Mouse (Mus musculus) intestine, embryonic 16.5 days (tissue): ENCODE results near the gene Gm49776. TPM values are rescaled to one million over a fixed set of nuclear protein-coding genes. Genes with fewer than 3 reads are reported as not detected.

Source experiments
- ATAC-seq: fragments of 200-750 bp; cut with Nextera tagmentation; 2 replicates; pipeline ENCODE4 v1.8.0; 2017; ENCODE audit warnings: moderate TSS enrichment, moderate library complexity
- H3K27ac ChIP-seq: fragments of 300-500 bp; sonication (generic); 2 replicates; pipeline ENCODE4 v1.5.1; 2014; ENCODE audit warnings: mild to moderate bottlenecking, low read length
- H3K27me3 ChIP-seq: fragments of 300-500 bp; sonication (generic); replicated peaks from 2 replicates; pipeline ENCODE4 v1.6.1; 2014; ENCODE audit warnings: low read length, control low read depth, mixed read lengths; ENCODE audit not compliant: control insufficient read depth, insufficient read depth
- H3K36me3 ChIP-seq: fragments of 300-500 bp; sonication (generic); 2 replicates; pipeline ENCODE4 v1.6.1; 2014; ENCODE audit warnings: low read length, control low read depth; ENCODE audit not compliant: control insufficient read depth, insufficient read depth
- H3K4me1 ChIP-seq: fragments of 300-500 bp; sonication (generic); 2 replicates; pipeline ENCODE4 v1.6.1; 2014; ENCODE audit warnings: low read length, control low read depth, mixed read lengths; ENCODE audit not compliant: control insufficient read depth, insufficient read depth
- H3K4me2 ChIP-seq: fragments of 300-500 bp; sonication (generic); 2 replicates; pipeline ENCODE4 v1.6.1; 2014; ENCODE audit warnings: low read depth, low read length, control low read depth
- H3K4me3 ChIP-seq: fragments of 300-500 bp; sonication (generic); 2 replicates; pipeline ENCODE4 v1.5.1; 2014; ENCODE audit warnings: mild to moderate bottlenecking, low read length
- H3K9ac ChIP-seq: fragments of 300-500 bp; sonication (generic); 2 replicates; pipeline ENCODE4 v1.6.1; 2014; ENCODE audit warnings: low read depth, low read length
- H3K9me3 ChIP-seq: fragments of 300-500 bp; sonication (generic); 2 replicates; pipeline ENCODE4 v1.6.1; 2016; ENCODE audit warnings: low read length, control low read depth; ENCODE audit not compliant: control insufficient read depth
- WGBS: fragments of 180-500 bp; shearing (Covaris S2); extraction: QIAGEN DNeasy Blood & Tissue Kit; methylation state at CpG from one replicate; pipeline ENCODE4 v1.1.7; 2014; 5-methylcytosine and 5-hydroxymethylcytosine counted together
- polyA plus RNA-seq: library from polyadenylated mRNA; unstranded; fragments of >200 nt; fragmentation: Nextera tagmentation; extraction: Ambion mirVana; gene quantifications from 2 replicates; pipeline ENCODE4 v1.2.1, GENCODE M21; 2015

Gene Gm49776
- polyA plus RNA-seq, 1 experiment from 2014 or later, result not detected

GRCm38 (mm10) chr16:18213689-18214088, 44.4 kb downstream of the Gm49776 start:
- no peaks in the 10 kb centered on the region for H3K9me3 ChIP-seq
- no peak overlapping the region for H3K4me3 ChIP-seq
- H3K4me2 ChIP-seq, result no peak overlapping the region
- H3K27me3 ChIP-seq, result 0 out of 2 replicates have a peak, but pooled peaks cover 2% of the 10 kb centered on the region
- no peak overlapping the region for H3K9ac ChIP-seq
- H3K27ac ChIP-seq, result no peak overlapping the region
- H3K36me3 ChIP-seq, result no peaks in the 10 kb centered on the region
- WGBS, result 43% methylated on average over 6 of the region's 6 CpGs
- ATAC-seq, result 0 out of 2 replicates have a peak, but pooled peaks have one; percentile 20
- H3K4me1 ChIP-seq, result peaks cover 9% of the 10 kb centered on the region; the same call in 1 of the 2 replicates

DNA sequence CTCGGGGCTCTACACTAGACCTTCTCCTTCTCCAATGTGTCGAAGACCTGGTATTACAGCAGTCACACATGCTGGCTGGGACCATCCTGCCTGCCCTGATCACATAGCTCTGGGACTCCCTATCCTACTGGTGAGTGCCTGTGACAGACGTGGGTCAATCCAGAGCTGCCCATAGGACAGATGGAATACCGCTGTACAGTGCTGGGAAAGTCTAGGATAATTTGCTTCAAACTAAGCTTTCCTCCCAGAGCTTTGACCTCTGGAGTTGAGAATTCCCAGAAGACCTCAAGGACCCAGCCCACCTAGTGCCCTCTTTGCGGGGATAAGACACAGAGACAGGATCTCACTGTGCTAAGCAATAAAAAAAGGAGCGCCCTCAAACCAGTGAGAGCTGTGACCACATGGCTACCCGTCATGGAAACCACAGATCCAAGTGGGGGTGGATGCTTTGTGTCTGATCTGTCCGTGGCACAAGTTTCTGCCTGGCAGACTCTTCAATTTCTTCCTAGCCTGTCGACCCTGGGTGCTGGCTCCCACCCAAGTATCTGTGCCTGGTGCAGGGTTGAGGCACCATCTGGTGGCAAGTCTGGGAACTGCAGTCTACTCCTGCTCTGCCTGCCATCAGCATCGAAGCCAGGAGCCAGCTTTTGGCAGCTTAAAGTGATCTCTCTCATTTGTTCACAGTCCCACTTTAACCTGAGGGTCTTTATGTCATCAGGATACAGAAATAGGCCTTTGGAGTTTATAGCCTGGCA, 46.5 kb downstream of the Gm49776 start:
- H3K4me1 ChIP-seq, result peaks cover 9% of the 10 kb centered on the region; the same call in 1 of the 2 replicates
- no peaks in the 10 kb centered on the region for H3K9me3 ChIP-seq
- no peaks in the 10 kb centered on the region for H3K36me3 ChIP-seq
- H3K27ac ChIP-seq, result no peak overlapping the region
- H3K9ac ChIP-seq, result no peak overlapping the region
- 0 out of 2 replicates have a peak, but pooled peaks cover 2% of the 10 kb centered on the region for H3K27me3 ChIP-seq
- WGBS, result 40% methylated on average over 10 of the region's 10 CpGs
- H3K4me2 ChIP-seq, result no peak overlapping the region
- H3K4me3 ChIP-seq, result no peak overlapping the region
- ATAC-seq, result peak; percentile 53

- H3K9ac ChIP-seq, result no peak overlapping the region
- no peaks in the 10 kb centered on the region for H3K36me3 ChIP-seq
- WGBS, result 23% methylated on average over 8 of the region's 8 CpGs
- H3K27me3 ChIP-seq, result 0 out of 2 replicates have a peak, but pooled peaks cover 2% of the 10 kb centered on the region
- no peak overlapping the region for H3K4me2 ChIP-seq
- no peak overlapping the region for H3K27ac ChIP-seq
- no peak overlapping the region for H3K4me3 ChIP-seq
- peaks cover 9% of the 10 kb centered on the region; the same call in 1 of the 2 replicates for H3K4me1 ChIP-seq
- ATAC-seq, result peak; percentile 65
- no peaks in the 10 kb centered on the region for H3K9me3 ChIP-seq
Measured at GRCm38 (mm10) chr16:18210701-18211416, 47.3 kb downstream of the Gm49776 start.

DNA sequence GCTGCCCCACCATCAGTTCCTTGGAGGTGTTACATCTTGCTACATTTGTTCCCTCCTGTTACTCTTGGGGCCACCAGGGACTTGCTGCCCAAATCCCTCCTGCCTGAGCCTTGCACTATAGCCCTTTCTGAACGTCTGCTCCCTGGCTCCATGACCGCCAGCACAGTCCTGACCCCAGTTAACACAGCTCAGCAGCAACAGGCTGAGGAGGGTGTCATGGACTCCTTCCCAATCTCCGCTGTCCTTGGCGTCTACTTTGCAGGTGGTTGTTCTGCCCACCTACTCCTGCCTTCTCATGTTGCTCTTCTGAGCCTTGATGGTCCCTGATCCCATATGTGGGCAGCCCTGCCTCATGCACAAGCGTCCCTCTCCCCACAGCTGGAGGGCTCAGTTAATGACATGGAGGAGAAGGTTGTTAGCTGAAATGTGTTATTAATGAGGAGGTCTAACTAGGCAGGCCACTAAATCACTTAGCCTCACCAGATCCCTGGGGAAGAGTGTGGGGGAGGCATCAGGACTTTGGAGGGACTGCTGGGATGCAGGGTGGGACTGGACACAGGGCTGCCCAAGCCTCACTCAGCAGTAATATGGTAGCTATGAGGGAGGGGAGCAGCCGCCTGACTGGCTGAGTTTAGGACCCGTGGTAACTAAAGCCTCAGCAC, 54.6 kb downstream of the Gm49776 start:
- 68% methylated on average over 7 of the region's 7 CpGs for WGBS
- Histone ChIP-seq H3K27ac (no peak overlapping the region), H3K9ac (no peak overlapping the region)

DNA sequence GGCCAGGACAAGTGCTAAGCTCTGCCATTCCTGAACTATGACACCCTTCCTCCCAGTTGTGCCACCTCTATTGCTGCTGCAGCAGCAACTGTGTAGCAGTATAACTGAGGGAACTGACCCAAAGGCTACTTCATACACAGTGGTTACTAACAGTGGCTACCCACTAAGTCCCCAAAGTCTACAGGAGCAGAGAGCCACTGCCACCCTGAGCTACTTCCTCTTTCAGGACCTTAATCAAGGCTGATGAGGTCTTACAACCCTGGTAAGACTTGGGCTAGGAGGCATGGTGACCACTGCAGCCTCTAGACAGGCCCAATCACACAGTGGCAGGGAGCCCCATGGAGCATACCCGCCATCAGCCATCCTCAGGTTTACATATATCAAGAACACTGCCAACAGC, 56.1 kb downstream of the Gm49776 start:
- peaks cover 6% of the 10 kb centered on the region; the same call in 1 of the 2 replicates for H3K4me1 ChIP-seq
- H3K4me2 ChIP-seq, result no peak overlapping the region
- no peak for ATAC-seq
- H3K27me3 ChIP-seq, result no peaks in the 10 kb centered on the region
- no peak overlapping the region for H3K4me3 ChIP-seq
- no peak overlapping the region for H3K9ac ChIP-seq
- H3K9me3 ChIP-seq, result no peaks in the 10 kb centered on the region
- H3K36me3 ChIP-seq, result no peaks in the 10 kb centered on the region
- no peak overlapping the region for H3K27ac ChIP-seq
- 96% methylated on average over 1 of the region's 1 CpGs for WGBS

More for the DNA sequence above, 54.6 kb downstream of the Gm49776 start:
- ATAC-seq, result no peak
- Histone ChIP-seq H3K4me1 (peaks cover 6% of the 10 kb centered on the region; the same call in 1 of the 2 replicates), H3K9me3 (no peaks in the 10 kb centered on the region), H3K36me3 (no peaks in the 10 kb centered on the region), H3K27me3 (no peaks in the 10 kb centered on the region), H3K4me2 (no peak overlapping the region), H3K4me3 (no peak overlapping the region)

DNA sequence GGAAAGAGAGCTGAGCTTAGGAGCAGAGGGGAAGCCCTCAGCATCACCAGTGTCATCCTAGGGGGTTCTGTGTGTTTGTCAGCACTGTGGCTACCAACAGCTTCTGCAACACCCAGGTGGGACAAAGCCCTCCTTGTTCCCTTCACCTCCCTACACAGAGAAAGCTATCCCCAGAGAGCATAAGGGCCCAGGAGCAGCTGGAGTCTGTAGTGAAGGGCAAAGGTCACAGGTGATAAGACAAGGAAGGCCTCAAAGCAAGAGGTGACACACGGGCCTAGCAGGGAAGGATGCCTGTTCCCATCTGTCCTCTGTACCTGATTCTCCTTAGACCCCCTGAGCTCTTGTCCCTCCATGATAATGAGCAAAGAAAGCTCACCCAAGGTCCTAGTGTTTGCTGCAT, 56.5 kb downstream of the Gm49776 start:
- Histone ChIP-seq H3K4me2 (no peak overlapping the region), H3K4me1 (peaks cover 6% of the 10 kb centered on the region; the same call in 1 of the 2 replicates), H3K4me3 (no peak overlapping the region), H3K27me3 (no peaks in the 10 kb centered on the region), H3K27ac (no peak overlapping the region), H3K9me3 (no peaks in the 10 kb centered on the region), H3K9ac (no peak overlapping the region), H3K36me3 (no peaks in the 10 kb centered on the region)
- ATAC-seq, result peak; percentile 64
- 37% methylated on average over 1 of the region's 1 CpGs for WGBS

- Histone ChIP-seq H3K4me1 (peaks cover 11% of the 10 kb centered on the region), H3K9me3 (no peaks in the 10 kb centered on the region), H3K4me3 (no peak overlapping the region), H3K27ac (no peak overlapping the region), H3K36me3 (no peaks in the 10 kb centered on the region), H3K4me2 (no peak overlapping the region), H3K9ac (no peak overlapping the region), H3K27me3 (no peaks in the 10 kb centered on the region)
- 67% methylated on average over 2 of the region's 2 CpGs for WGBS
- ATAC-seq, result no peak
Measured at GRCm38 (mm10) chr16:18200062-18200461, 58.1 kb downstream of the Gm49776 start.

- ATAC-seq, result no peak
- Histone ChIP-seq H3K4me2 (no peak overlapping the region), H3K36me3 (no peaks in the 10 kb centered on the region), H3K27ac (no peak overlapping the region), H3K9ac (no peak overlapping the region), H3K27me3 (no peaks in the 10 kb centered on the region), H3K9me3 (no peaks in the 10 kb centered on the region), H3K4me3 (no peak overlapping the region), H3K4me1 (peaks cover 21% of the 10 kb centered on the region)
- 58% methylated on average over 10 of the region's 10 CpGs for whole genome bisulfite sequencing
Measured at GRCm38 (mm10) chr16:18198365-18199098, 59.6 kb downstream of the Gm49776 start.
